Mouse (Mus musculus): ENCODE results near the gene Tcf21. TPM values are rescaled to one million over a fixed set of nuclear protein-coding genes. Genes with fewer than 3 reads are reported as not detected.

The Tcf21 gene
- 1.0 and 1.5 TPM in 2 replicates for polyA plus RNA-seq (2015; fragmentation: Nextera tagmentation; extraction: Ambion mirVana)

DNA sequence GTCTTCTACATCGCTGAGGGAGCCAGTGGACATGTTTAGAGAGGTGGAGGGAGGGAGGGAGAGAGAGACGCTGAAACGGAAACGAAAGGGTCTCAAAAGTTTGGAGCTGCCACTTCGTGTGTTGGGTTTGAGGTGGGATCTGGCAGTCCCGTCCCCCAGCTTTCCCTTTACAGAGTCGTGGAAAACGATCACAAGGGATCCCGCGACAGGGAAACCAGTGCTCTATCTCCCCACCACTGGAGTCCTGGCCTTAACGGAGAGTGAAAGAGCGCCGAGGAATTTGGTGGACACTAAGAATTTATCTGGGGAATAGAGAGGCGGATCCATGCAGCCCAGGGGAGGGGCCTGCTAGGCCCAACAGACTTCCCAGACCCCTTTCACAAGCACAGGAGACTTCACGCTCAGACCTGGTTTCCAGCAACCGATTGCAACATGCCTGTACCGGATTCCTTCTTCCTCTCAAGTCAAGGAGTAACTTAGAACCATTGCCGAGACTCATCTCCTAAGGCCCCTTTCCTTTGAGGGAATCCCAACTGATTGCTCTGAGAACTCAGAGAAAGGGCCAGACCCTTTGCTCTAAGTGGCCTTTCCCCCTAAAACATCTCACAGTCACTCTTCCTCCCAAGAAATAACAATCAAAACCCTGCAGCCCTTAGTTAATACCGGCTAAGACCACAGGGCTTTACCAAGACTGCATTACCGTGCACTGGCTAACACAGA is at the start of gene Tcf21:
Gene Tcf21, minus strand, starts transcription at position 304 of the 720 bp plus-strand sequence.
- Histone ChIP-seq H3K4me1 (replicated peaks) (peaks cover 10% of the 10 kb centered on the region), H3K27ac (no peak within 1 kb of the TSS), H3K9ac (no peak within 1 kb of the TSS), H3K4me2 (no peak within 1 kb of the TSS), H3K27me3 (peaks cover 95% of the 10 kb centered on the region), H3K36me3 (no peaks in the 10 kb centered on the region), H3K9me3 (no peaks in the 10 kb centered on the region), H3K4me3 (peak within 1 kb of the TSS; percentile 5; the same call in 1 of the 2 replicates)
- ATAC-seq (ENCODE audit: low FRiP score): no peak
- 2% methylated on average over 20 of the region's 20 CpGs for WGBS

DNA sequence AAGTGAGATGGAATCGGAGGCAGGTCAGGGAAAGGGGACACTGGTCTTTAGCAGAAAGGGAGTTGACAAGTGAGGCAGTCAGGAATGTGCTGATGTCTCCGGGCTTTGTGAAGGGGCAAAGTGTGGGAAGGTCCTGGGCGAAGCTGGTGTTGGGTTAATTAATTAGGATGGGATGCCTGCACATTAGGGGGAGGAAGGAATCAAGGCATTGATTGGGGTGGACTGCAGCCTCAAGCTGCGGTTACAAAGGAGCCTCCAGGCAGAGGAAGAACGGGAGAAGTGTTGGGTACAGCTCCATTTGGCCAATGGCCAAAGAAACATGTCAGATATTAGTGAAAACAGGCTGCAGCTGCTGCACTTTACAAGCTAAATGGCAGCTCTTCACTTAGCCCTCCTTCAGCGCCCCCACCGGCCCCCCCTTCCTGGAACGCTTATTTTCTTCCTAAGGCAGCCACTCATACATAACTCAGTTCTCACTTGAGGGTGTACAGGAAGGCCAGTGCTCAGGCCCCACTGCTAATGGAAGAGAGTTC is 48.5 kb upstream of the Tcf21 start:
- H3K9me3 ChIP-seq: no peaks in the 10 kb centered on the region
- H3K27me3 ChIP-seq: no peaks in the 10 kb centered on the region
- H3K4me1 ChIP-seq (replicated peaks): peaks cover 7% of the 10 kb centered on the region
- no peak overlapping the region for H3K4me3 ChIP-seq
- no peak overlapping the region for H3K27ac ChIP-seq
- 30% methylated on average over 8 of the region's 8 CpGs for WGBS
- 0 out of 2 replicates have a peak overlapping the region, but pooled peaks have one; percentile 6 for H3K4me2 ChIP-seq
- ATAC-seq (ENCODE audit: low FRiP score): peak; percentile 68; the same call in 1 of the 2 replicates
- no peaks in the 10 kb centered on the region for H3K36me3 ChIP-seq
- no peak overlapping the region for H3K9ac ChIP-seq

DNA sequence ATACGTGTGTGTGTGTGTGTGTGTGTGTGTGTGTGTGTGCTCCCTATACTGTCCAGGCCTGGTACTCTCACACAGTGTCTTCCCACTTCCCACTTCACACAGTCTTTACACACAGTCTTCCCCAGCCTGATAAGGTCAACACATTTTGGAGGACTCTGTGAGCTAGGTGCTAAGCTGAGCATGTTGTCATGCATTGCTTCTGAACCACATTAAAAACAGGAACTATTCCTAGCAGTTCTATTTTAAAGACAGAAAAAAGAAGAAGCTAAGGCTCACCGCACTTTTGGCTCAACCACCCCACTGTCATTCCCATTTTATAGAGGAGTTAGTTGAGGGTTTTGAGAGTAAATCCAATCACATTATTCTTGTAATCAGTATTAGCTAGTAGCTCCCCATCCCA is 47.2 kb upstream of the Tcf21 start:
- no peak for ATAC-seq (ENCODE audit: low FRiP score)
- Histone ChIP-seq H3K9me3 (no peaks in the 10 kb centered on the region), H3K27me3 (no peaks in the 10 kb centered on the region), H3K9ac (no peak overlapping the region), H3K4me1 (replicated peaks) (peaks cover 7% of the 10 kb centered on the region), H3K27ac (no peak overlapping the region), H3K4me3 (no peak overlapping the region), H3K36me3 (no peaks in the 10 kb centered on the region), H3K4me2 (no peak overlapping the region)
- WGBS: 98% methylated on average over 2 of the region's 2 CpGs

DNA sequence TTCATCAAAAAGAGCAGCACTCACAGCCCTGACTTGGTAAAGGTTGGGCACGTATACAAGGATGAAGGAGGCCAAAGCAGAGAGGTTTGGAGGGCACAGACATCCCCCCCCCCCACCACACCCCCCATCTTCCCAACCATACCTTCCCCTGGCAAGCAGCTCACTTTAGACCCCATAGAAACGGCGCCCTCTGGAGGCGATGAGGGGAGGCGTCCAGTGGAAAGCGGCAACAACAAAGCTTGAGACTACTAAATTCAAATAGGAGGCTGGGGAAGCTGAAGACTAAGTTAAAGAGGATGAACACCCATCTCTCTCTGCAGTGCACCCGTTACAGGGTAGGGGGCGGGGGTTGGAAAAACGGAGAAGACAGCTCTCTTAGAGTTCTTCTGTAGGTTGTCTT is 38.1 kb upstream of the Tcf21 start:
- H3K4me2 ChIP-seq: no peak overlapping the region
- no peaks in the 10 kb centered on the region for H3K27me3 ChIP-seq
- no peak overlapping the region for H3K9ac ChIP-seq
- WGBS: 28% methylated on average over 9 of the region's 9 CpGs
- no peak overlapping the region for H3K27ac ChIP-seq
- no peak overlapping the region for H3K4me3 ChIP-seq
- no peaks in the 10 kb centered on the region for H3K4me1 ChIP-seq (replicated peaks)
- no peak for ATAC-seq (ENCODE audit: low FRiP score)
- H3K36me3 ChIP-seq: no peaks in the 10 kb centered on the region
- H3K9me3 ChIP-seq: no peaks in the 10 kb centered on the region

DNA sequence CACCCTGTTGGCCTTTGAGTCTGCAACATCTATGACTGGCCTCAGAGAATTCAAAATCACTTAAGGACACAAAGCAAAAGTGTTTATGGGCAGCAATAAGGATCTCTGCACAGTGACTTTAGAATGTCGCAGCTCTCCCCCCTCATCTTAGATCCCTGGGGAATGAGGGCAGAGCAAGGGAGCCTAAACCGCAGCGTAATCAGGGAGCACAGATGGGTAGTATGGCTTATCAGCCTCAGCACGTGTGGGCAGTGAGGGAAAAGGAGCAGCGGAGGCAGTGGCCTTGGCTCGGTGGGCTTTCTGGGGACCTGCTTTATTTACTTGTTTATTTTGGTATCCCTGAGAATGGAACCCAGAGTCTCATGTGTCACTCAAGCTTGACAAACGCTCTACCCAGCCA is 34.4 kb upstream of the Tcf21 start:
- Histone ChIP-seq H3K36me3 (no peaks in the 10 kb centered on the region), H3K4me1 (replicated peaks) (no peaks in the 10 kb centered on the region), H3K4me3 (no peak overlapping the region), H3K9ac (no peak overlapping the region), H3K9me3 (no peaks in the 10 kb centered on the region), H3K27ac (no peak overlapping the region), H3K4me2 (no peak overlapping the region), H3K27me3 (0 out of 2 replicates have a peak, but pooled peaks cover under 1% of the 10 kb centered on the region)
- no peak for ATAC-seq (ENCODE audit: low FRiP score)
- WGBS: 26% methylated on average over 7 of the region's 7 CpGs

DNA sequence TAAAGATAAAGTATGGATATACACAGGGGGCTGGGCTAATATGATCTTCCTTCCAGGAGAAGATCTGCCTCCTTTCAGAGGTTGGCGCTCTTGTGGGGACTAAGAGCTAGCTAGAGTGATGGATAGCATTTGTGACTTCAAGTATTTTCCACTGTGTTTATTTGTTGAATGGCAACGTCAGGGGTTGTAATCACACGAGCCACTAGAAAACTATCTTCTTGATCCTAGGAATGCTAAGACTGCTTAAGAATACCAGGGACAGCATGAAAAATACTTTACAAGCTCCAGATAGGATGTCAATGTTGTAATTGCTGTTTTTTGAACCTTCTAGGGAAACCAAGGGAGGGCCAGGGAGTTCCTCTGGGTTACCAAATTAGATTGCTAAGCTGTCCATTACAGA is 25.4 kb upstream of the Tcf21 start:
- Histone ChIP-seq H3K4me3 (no peak overlapping the region), H3K27me3 (peaks cover 75% of the 10 kb centered on the region), H3K9ac (no peak overlapping the region), H3K4me2 (no peak overlapping the region), H3K4me1 (replicated peaks) (peaks cover 7% of the 10 kb centered on the region; the same call in 1 of the 2 replicates), H3K36me3 (no peaks in the 10 kb centered on the region), H3K27ac (no peak overlapping the region), H3K9me3 (no peaks in the 10 kb centered on the region)
- no peak for ATAC-seq (ENCODE audit: low FRiP score)
- 2% methylated on average over 3 of the region's 3 CpGs for WGBS

DNA sequence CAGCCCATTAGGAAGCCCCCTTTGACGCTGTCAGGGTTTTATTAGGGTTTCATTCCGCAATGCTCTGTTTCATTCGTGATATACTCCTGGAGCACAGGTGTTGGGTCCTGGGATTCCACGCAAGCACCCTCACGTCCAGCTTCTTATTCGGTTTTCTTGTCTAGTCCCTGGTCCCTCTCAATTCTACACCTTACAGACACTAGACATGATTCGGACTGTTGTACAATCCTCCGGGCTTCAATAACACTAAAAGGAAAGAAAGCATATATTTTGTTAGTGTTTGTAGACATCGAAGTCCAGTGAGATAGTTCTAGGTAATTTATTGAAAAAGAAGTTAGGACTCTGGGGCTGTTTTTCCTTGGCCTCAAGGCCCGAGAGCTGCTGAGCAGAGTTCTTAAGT is 24.8 kb upstream of the Tcf21 start:
- no peak for ATAC-seq (ENCODE audit: low FRiP score)

DNA sequence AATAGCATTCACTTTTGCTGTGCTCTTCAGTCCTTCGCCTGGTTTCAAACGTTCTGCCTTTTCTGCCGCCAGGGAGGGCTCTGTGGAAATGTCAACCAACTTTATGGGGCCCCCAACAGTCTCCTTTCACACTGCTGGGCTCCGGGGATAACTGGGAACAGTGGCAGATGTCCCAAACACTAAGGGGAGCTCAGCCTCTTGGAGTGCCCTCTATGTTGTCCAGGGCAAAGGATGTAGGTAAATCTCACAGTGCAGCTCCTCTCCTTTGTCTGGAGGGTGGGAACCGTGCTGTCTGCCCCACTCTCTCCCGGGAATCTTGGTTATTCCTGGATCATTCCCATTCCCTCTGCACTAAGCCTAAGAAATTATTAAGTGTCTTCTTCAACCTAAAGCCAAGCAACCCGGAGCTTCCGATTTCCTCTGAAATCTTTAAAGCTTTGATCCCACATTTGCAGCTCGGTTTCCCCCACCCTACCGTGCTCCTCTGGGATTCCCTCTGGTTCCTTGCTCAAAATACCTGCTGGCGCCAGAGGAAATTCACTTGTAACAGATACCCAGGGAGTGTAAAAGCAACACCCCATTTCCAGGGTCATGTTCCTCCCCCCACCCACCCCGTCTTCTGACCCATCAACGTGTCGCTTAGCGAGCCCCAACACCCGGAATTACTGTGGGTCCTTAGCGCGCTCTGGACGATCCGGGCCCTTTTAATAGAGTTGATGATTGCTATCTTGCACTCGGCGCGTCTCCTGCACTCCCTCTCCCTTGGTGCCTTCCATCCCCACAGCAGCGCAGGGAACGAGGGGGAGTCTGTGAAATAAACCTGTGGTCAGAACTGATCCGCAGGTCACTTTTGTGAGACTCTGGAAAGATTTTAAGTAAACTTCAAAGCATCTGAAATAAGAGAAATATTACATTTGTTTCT is 23.7 kb upstream of the Tcf21 start:
- Histone ChIP-seq H3K4me1 (replicated peaks) (peaks cover 7% of the 10 kb centered on the region; the same call in 1 of the 2 replicates), H3K9me3 (no peaks in the 10 kb centered on the region), H3K9ac (no peak overlapping the region), H3K27ac (no peak overlapping the region), H3K4me2 (no peak overlapping the region), H3K36me3 (no peaks in the 10 kb centered on the region), H3K27me3 (peaks cover 84% of the 10 kb centered on the region), H3K4me3 (no peak overlapping the region)
- under 1% methylated on average over 26 of the region's 26 CpGs for WGBS
- ATAC-seq (ENCODE audit: low FRiP score): no peak

More for the DNA sequence above, 24.8 kb upstream of the Tcf21 start:
- 7% methylated on average over 10 of the region's 10 CpGs for WGBS
- Histone ChIP-seq H3K4me1 (replicated peaks) (peaks cover 7% of the 10 kb centered on the region; the same call in 1 of the 2 replicates), H3K9ac (no peak overlapping the region), H3K27me3 (peaks cover 79% of the 10 kb centered on the region), H3K9me3 (no peaks in the 10 kb centered on the region), H3K4me2 (no peak overlapping the region), H3K27ac (no peak overlapping the region), H3K4me3 (no peak overlapping the region), H3K36me3 (no peaks in the 10 kb centered on the region)

DNA sequence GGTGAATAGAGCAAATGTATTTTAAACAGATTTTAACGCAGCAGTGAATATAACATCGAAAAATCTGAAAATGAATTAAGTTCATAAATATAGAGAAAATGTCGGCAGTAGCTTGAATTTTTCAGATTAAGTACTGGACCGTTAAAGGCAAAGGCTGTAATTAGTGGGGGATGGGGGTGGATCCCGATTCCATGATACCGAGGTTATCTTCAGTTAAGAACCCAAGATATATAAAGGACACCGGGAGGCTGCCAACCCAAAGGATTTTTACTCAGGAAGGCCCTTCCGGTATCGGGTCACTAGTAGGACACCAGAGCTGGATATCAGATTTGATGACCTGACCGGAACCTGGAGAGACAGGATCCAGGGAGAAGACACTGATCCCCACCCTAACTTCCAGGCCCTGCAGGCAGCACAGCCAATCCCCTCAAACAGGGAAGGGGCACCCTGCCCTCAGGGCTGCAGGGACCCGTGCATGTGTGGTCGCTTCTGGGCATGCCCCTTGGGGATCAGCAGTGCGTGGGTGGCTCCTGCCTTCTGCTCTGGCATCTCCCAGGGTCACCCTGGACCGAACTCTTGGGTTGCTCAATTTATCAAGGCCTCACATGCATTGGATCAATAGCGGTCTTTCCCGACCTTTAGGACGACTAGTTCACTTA is 22.9 kb upstream of the Tcf21 start:
- 3% methylated on average over 17 of the region's 17 CpGs for WGBS
- Histone ChIP-seq H3K36me3 (no peaks in the 10 kb centered on the region), H3K27ac (no peak overlapping the region), H3K9ac (no peak overlapping the region), H3K27me3 (peaks cover 84% of the 10 kb centered on the region), H3K4me3 (no peak overlapping the region), H3K4me2 (no peak overlapping the region), H3K9me3 (no peaks in the 10 kb centered on the region), H3K4me1 (replicated peaks) (peaks cover 7% of the 10 kb centered on the region; the same call in 1 of the 2 replicates)
- no peak for ATAC-seq (ENCODE audit: low FRiP score)

DNA sequence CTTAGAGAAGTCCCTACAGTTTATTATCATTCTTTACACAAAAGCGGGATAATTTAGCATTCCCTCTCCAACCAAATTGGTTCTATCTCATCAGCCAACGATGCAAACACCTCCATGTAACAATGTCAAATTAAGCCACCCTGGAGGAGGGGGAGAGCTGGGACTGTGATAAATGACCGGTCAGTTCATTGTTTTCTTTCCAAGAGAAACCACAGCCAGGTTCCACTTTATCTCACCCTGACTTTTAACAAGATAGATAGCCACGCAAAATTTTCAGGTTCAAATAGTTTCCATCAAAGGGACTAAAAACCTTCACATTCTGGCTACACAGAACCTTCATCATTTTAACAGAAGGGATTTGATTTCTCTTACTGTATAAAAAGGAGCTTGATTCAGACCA is 22.1 kb upstream of the Tcf21 start:
- no peak overlapping the region for H3K27ac ChIP-seq
- no peak overlapping the region for H3K9ac ChIP-seq
- peaks cover 7% of the 10 kb centered on the region; the same call in 1 of the 2 replicates for H3K4me1 ChIP-seq (replicated peaks)
- peaks cover 84% of the 10 kb centered on the region for H3K27me3 ChIP-seq
- no peak overlapping the region for H3K4me3 ChIP-seq
- no peaks in the 10 kb centered on the region for H3K36me3 ChIP-seq
- WGBS: 2% methylated on average over 4 of the region's 4 CpGs
- no peak for ATAC-seq (ENCODE audit: low FRiP score)
- H3K4me2 ChIP-seq: no peak overlapping the region
- H3K9me3 ChIP-seq: no peaks in the 10 kb centered on the region

DNA sequence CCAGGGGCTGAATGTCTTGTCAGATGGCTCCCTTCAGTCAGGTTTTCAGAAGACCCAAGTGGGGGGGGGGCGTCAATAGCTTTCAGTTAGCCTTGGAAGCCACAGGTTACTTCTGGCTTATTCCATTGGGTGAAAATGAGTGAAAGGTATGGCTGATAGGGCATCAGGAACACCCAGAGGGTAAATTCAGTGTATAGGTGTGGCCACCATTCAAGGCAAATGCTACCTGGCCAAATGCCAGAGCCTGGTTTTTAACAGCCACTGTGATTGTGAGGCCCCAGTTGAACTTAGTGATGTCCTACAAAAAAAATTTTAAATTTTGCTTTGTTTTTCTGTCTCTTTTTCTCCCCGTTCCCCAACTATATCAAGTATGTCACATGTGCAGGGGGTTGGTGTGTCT is 6.3 kb upstream of the Tcf21 start:
- H3K9me3 ChIP-seq: no peaks in the 10 kb centered on the region
- no peaks in the 10 kb centered on the region for H3K4me1 ChIP-seq (replicated peaks)
- no peak overlapping the region for H3K4me3 ChIP-seq
- WGBS: 90% methylated on average over 2 of the region's 2 CpGs
- H3K27me3 ChIP-seq: peaks cover 54% of the 10 kb centered on the region
- H3K9ac ChIP-seq: no peak overlapping the region
- H3K4me2 ChIP-seq: no peak overlapping the region
- no peak for ATAC-seq (ENCODE audit: low FRiP score)
- no peaks in the 10 kb centered on the region for H3K36me3 ChIP-seq
- no peak overlapping the region for H3K27ac ChIP-seq

DNA sequence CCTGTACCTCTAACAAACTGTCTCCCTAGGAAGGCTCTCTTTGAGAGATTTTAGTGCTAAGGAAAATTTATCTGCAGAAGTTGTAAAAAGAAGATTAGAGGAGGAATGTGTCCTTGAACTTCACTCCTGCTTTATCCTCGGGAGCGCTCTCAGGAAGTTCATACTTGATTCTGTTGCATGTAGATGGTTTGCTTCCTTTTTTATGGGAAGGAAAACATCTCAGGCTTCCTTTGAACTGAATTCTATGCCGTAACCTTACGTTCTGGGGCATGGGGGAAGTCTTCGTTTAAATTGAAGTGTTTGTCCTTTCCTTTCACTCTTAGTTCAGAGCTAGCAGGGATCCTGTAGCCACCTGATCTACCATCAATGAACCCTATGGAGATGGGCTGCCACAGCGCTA is 2.9 kb upstream of the Tcf21 start:
- H3K4me1 ChIP-seq (replicated peaks): peaks cover 8% of the 10 kb centered on the region
- no peak overlapping the region for H3K4me2 ChIP-seq
- H3K9me3 ChIP-seq: no peaks in the 10 kb centered on the region
- H3K27me3 ChIP-seq: peaks cover 82% of the 10 kb centered on the region
- no peak for ATAC-seq (ENCODE audit: low FRiP score)
- H3K27ac ChIP-seq: no peak overlapping the region
- no peaks in the 10 kb centered on the region for H3K36me3 ChIP-seq
- H3K4me3 ChIP-seq: no peak overlapping the region
- 11% methylated on average over 6 of the region's 6 CpGs for WGBS
- H3K9ac ChIP-seq: no peak overlapping the region
